Mouse (Mus musculus) cerebellum, postnatal 14 days (tissue): ENCODE measurements around the gene Plcb4.
"Not testable (repeated sequence)": the region's sequence is repeated elsewhere in the genome, so short reads cannot be mapped to it uniquely, and the experiment has no call there.

Experiments used
- DNase-seq, 2 experiments: peaks; one replicate each; pipeline ENCODE4 v3.0.0; 2021; ENCODE audit warnings: mixed read lengths in 2 of 2

Plcb4 gene

DNA sequence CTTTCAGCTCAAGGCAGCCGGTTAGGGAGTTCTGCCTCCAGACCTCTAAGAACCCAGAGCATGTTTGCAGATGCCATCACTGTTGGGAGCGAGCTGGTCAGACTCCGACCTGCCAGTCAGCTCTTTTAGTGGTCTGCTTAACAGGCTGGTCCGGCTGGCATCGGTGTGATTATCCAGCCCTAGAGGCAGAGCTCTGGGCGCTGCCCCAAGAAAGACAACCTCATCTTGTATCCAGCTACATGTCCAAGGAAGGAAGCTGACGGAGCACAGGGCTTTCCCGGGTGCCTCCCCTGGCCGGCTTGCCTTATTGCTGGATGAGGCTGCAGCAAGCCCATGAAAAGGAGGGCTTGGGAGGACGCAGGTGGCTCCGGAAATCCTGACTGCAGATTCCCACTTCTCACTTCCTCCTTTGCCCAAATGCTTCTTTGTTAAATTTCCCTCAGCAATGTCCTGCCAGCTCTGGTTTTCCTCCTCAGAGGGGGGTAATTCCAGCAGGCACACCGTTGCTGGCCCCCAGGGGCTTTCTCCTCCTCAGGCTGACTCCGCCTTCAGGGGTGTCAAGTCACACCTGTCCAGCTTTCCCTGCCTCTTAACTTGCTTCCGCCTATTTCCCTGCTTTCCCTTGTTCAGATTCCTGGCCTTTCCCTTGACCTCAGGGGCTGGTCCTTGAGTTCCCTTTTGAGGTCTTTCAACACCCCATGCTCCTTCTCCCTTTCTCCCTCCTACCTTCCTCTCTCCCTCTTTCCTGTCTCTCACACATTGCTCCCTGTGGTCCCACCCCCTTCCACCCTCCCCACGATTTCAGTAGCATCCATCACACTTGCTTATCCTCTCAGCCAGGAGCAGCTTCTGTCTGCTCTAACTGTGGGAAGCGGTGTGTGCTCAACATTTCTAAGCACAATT is 58.7 kb downstream of the Plcb4 start:
- DNase-seq, result peak; percentile 80 to 83

DNA sequence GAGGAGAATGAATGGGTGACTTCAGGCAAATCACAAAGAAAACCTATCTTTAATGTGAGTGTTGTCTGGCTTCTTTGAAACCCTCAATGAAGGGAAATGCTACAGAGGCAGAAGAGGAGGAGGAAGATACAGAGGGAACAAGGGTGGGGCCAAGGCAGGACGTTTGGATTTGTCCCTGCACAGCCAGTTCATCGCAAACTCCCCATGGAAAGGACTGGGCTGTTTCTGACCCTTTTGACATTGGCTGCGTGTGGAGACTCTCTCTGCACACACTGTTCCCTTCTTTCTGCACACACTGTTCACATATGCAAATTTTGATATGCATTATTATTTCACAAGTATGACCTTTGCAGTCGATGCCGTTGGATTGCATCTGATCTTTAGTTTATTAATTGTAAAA is 63.3 kb downstream of the Plcb4 start:
- no peak for DNase-seq

DNA sequence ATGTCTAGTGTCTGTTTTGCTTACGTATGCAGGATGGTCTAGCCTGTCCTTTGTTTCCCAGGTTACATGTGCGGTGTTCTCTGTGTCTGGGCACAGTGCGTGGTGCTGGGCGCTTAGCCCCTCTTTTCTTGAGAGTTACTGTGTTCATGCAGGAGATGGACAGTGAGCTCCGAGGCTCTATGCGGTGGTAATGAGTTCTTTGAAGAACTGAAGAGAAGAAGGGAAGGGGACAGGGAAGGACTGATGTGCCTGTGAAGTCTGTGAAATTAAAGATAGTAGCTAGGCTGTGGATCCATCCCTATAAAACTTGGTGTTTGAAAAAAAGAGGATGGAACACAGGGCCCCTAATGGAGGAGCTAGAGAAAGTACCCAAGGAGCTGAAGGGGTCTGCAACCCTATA is 64.6 kb downstream of the Plcb4 start:
- no peak for DNase-seq

DNA sequence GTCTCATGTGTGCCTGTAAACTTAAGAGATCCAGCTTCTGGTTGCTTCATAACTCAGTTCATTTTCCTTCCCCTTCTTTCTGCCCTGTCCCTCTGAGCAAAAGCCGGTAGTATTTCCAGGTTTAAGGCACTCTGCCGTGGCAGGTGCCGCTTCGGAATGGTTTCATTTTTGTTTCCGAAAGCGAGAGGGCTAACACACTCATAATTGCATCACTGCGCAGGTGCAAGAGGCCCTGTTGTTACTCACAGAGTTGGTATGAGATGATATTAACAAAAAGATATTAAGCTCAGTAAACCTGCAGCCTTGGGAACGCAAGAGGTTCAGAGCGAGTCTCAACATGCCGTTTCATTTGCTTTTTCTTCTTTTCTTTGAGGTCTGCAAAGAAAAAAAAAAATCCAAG is 65.7 kb downstream of the Plcb4 start:
- no peak for DNase-seq

DNA sequence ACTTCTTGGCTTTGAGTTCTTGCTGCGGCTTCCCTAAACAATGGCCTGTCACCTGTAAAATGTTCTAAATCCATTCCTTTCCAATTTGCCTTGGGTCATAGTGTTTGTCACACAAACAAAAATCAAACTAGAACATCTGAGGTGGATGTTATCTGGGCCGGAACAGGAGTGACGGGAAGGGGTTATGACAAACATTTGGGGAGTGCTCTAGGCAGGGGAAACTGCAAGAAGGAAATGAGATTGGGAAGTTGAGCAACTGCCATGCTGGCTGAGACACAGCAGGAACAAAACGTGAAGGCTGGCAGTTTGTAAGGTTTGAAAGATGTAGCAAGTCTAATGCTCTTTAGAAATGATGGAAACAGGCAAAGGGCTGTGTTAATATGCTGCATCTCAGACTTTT is 66.6 kb downstream of the Plcb4 start:
- no peak for DNase-seq

DNA sequence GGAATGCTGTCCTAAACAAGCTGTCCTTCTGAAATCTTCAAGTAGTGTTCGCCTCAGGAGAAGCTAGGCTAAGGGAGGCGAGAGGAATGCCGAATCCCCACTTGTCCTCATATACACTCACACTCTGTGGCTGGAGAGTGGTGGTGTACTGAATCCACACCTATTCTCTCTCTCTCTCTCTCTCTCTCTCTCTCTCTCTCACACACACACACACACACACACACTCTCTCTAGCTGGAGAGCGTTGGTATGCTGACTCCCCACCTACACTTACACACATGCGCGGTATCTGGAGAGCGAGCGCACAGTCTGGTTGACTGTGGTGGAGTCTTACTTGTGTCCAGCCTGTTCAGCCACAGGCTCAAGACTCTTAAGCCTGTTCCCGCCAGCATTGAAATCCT is 68.3 kb downstream of the Plcb4 start:
- no peak for DNase-seq

DNA sequence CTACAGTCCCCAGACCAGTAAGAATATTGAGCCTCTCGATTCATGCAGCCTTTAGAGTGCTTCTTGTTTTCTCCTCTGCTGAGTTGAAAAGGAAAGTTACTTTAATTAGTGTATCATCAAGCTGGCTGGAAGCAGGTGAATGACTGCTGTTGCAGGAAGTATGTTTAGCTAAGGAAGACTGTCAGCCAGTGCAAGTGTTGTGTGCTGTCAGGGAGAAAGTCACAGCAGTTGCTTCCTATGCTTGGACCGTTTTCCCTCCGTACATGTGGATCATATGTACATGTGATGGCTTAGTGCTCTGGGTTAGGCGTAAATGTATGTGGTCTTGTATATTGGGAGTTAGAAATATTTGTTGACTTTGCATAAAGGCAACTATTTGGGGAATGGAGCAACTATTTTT is 69.1 kb downstream of the Plcb4 start:
- no peak for DNase-seq

DNA sequence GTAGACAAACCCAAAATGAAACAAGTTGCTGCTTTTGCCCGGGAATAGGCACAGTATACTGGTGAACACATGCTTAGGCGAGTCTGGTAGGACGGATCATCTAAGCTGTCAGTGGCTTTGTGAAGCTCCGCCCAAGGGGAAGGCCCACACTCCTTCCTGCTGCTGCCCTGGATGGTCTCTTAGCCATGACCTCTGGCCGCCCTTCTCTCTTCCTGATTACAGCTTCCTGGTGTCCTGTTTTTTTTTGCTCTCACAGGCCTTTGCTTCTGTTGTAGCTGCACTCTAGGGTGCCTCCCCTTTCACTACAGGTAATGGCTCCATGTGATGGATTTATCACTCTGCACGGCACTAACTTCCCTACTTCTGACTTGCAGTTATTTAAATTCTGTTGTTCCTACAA is 72.8 kb downstream of the Plcb4 start:
- no peak for DNase-seq

DNA sequence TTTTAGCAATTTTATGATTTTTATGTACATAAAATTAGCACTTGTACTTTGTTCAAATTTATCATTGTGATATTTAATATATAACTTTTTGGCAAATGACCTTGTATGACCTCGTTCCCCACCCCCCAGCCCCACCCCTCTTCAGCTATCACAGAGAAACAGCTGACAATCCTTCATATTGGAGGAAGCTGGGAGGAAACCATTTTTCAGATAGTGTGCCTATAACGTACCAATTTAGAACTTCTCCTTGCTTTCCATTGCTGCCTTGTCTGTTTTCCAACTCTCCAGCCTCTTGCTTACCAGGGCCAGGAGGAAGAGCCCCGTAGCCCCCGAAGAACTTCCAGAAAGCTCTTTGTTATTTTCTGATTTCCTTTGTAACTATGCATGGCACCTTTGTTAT is 73.8 kb downstream of the Plcb4 start:
- DNase-seq, result no peak

DNA sequence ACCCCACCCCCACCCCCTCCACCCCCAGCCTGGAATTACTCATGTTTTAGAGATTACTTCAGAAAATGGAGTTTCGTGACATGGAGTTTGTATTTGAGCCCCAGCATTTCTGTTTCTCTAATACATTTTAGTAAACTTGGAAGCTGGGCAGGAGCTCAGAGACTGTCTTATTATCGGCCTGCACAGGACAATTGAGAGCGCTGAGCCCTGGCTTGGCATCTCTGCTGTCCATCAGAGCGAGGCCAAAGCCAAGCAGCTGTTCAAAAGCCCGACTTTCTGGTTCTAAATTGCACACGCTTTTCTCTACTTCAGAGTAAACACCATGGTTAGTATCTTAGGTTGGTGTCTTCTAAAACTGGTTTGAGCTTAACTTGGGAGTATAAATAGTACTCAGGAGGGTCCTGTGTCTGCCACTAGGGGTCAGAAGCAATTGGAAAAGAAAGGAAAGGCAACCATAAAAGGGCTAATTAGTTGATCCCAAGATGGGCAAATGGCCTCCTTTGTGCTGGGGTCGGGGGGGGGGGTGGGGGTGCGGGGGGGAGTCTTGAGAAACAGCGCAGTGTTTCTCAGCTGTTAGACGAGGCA is 75.2 kb downstream of the Plcb4 start:
- peak; percentile 41 to 45 for DNase-seq

DNA sequence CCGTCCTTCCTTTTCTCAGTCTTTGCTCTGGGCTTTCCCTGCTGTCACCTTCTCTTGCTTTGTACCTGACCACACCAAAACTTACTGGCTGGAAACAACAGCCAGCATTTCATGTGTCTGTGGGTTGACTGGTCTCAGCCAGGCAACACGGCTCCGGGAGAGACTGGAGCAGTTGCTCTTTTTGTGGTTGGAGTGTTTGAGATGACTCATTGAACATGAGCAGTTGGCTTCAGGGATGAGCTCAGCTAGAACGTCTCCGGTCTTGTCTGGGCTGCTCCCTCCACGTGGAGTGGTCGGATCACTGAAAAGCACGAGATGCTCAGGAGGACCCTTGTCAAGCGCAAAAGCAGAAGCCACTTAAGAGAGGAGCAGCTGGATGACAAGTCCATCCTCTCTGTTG is 78.7 kb downstream of the Plcb4 start:
- peak; percentile 29 to 43 for DNase-seq

DNA sequence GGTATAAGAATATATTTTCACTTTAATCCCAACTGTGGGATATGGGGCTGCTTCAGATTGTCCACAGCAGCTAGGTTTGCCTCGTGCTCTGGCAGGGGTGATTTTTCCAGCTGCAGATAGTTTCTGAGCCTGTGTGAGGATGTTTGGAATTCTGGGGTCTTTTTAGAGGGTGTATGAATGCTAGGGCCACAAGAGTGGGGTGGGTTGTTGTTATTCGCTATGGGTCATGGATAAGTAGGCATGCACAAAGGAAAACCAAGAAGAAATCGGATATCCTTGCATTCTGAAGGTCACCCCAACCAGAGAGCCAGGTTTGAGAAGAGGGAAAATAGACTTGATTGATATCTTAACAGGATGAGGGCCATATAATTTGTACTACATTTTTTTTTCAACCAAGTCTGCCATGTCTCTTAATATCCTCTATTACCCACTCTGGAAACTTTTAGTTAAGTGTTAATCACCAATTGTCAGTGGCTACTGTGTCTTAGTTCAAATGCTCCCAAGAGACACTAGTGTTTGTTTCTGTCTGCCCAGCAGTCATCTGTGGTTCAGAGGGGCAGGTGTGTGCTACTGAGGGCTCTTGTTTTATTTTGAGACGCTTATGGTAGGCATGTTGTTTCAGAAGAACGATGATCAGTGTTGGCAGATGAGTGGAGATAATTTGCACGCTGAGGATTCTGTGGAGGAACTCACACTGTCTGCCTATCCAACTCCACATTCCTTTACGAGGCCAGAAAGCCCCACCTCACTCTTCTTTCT is 79.4 kb downstream of the Plcb4 start:
- DNase-seq, result not testable (repeated sequence)

DNA sequence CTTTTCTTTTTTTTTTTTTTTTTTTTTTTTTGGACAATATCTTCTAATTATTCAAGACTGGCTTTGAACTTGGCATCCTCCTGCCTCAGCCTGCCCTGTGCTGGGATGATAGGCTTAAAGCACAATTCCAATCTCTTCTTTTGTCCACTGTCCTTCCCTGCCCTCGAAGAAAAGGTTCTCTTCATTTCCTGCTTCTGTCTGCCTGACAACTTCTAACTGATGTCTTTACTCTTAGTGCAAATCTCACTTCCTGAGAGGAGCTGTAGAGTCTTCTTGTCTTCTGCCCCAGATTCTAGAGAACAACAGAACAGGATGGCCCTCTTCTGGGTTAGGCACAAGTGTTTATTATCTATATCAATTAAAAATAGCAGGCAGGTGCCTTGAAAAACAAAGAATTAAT is 80.1 kb downstream of the Plcb4 start:
- no peak for DNase-seq

DNA sequence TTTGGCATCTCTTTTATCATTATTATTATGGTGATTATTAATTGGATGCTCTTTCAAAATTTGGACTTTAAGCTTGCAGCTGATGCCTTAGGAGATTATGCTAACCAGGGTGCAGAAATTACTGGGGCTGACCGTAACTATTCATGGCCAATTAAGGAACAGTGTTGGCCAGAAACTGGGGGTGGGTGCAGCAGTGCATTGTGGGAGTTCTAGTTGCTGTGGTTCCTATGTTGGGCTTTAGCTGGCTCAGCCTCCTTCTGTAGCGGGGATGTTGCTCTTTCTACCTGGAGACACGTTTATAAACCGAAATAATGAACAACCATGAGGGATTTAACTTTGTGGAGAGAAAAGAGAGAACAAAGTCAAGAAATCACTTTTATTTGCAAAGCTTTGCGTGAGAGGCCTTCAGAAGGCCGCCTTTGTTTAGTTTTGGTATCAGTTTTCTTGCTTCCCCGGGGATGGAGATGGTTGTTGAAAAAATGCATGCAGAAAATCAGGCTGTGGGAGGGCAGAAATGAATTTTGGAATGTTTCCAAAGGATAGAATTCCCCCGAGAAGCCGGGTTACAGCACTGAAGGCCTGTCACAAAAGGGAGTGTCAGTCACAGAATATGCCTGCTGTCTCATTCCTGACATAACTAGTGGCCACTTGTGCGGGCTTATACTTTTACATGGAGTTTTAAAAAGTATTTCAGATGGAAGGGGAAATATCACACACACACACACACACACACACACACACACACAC is 84.3 kb downstream of the Plcb4 start:
- DNase-seq, result peak; percentile 44 to 50

DNA sequence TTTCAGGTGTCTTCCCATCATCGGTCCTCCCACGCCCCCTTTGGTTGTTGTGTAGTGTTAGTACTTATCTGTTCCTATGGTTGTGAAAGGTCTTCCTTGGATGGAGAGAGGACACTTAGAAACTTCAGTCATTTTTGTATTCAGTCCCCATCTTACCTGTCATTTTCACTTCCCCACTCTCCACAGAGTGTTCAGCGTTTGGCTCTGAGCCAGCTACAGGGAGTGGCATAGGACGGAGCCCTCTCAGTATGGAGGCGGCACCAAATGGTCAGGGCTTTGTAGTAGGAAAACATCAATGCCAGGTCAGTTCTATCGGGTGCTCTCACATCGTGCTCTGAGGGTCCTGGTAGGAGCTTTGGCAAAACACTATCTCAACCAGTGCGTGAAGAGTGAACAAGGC is 85.9 kb downstream of the Plcb4 start:
- peak; percentile 53 to 62 for DNase-seq

DNA sequence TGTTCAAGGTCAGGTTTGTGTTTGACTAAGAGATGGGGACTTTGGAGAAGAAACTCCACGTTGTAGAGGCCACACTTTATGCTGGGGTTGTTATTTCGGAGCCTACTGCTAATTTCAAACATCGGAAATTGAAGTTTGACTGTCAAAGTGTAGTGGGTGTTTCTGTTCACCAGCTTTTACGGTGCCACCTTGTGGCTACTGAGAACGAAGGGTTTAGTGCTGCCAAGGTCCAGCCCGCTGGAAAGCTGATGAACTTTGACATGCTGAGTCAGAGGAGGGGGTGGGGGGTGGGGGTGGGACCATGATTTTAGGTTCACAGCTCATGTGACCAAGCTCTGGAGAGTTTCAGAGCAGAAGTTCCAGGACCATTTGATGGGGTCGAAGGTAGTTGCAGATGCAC is 86.3 kb downstream of the Plcb4 start:
- peak; percentile 29 to 43 for DNase-seq

DNA sequence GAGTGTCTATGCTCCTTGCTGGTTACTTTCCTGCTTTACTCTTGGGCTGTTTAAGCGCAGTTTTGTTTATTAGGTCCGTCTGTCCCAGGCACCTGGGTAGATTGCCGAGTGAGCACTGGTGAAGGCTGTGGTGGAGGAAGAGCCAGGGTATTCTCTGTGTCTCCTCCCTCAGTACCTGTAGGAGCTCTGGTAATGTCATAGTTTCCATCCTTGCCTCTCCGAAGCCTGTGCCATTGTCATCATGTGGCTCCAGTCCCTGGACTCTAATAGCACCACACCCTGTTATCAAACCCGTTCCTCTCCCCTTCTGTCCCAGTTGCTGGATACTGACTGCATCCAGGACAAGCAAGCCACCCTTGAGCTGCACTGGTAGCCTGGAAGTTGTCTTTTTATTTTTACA is 89.6 kb downstream of the Plcb4 start:
- no peak for DNase-seq

DNA sequence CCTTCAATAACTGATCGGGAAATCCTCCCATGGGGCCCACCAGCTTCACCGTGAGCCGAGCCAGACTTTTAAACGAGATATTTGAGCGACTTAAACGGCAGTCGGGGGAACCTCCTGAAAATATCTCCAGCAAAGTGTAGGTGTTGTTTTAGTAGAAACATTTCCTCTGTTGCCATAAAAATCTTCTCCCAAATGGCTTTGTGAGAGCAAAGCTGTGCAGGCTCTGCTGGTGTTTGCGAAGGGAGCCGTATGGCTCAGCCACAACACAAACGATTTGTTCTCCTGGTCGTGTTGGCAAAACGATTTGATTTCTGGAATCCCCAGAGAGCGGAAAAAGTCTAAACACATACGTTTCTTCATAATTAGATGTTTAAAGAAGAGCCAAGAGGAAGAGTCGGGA is 90.8 kb downstream of the Plcb4 start:
- DNase-seq, result no peak

DNA sequence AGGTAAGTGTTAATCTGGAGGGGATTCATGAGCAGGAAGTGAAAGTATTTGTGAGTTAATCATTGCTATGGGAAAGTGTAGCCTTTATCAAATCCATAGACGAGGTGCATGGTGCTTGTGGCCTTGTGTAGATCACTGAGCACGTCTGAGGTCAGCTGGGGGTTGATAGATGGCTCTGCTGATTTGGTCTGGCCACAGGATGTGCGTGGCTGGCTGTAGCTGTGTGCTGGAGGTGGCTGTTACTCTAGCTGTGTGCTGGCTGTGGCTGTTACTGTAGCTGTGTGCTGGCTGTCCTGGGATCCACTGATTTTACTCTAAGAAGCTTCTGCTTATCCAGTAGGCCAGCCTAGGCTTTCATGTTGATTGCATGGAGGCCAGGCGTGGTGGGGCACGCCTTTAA is 91.9 kb downstream of the Plcb4 start:
- DNase-seq, result no peak

DNA sequence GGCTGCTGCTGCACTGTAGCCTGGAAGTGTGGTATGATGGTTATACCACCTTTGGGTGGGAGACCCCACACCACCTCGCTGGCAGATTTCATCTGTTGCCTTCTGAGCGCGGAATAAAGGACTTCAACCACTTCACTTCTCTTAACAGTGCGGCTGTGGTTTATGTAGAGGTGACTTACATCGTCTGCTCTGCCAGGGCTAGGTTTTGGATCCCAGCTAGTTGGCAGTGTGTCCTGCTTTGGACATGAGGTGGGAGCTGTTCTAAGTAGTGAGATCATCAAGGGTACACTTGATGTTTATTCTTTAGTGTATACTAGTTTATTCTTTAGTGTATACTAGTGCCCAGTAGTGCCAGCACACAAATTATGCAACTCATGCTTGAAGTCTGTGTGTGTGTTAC is 97.0 kb downstream of the Plcb4 start:
- DNase-seq, result no peak

DNA sequence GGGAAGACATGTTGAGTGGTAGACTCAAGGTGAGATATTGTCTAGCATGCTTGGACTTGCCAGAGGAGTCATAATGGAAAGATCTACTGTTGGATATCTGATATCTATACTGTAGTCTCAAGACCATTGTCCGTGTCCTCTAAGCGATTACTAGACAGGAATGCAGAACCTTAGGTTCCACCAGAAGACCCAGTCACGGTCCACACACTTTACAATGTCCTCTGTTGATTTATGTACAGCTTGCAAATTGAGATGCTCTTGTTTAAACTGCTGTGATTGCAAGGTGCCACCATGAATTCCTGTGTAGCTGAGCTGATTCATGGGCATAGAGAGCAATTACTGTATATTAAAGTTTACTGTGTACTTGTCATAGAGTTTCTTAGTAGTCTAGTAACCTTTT is 98.7 kb downstream of the Plcb4 start:
- no peak for DNase-seq

DNA sequence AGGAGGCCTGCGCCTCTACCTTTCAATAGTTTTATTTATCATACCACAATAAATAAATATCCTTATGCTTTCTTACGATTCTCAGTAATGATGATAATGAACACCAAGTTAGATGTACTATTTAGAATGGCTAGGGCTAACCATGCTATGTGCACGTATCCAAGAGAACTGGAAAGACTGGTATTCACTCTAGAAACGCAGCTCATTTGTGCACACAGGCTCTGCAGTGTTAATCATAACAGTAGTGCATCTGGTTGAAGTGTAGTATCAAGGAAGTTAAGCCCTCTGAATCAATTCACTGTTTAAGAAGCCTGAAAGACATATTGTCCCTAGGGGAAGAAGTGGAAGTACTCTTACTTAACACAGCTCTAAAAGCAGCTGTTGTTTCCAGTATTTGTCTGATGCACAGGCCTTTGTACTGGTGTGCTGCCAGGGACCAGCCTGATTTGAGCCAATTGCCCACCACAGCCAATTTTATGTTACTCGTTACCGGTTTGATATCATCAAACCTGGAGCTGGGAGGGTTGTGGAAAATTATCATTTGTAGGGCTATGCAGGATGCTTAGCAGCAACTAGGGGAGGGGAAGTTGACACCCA is 100.8 kb downstream of the Plcb4 start:
- DNase-seq, result no peak
